Mouse (Mus musculus) urinary bladder, postnatal 36 days (tissue): ENCODE measurements around the gene Gmds.

Experiments
- DNase-seq, 2 experiments: peaks; one replicate each; pipeline ENCODE4 v3.0.0; 2022; ENCODE audit warnings: low spot score in 2 of 2, mixed read lengths in 1 of 2

The Gmds gene

GRCm38 (mm10) chr13:31956112-31956511, 382.4 kb downstream of the Gmds start:
- no peak for DNase-seq

DNA sequence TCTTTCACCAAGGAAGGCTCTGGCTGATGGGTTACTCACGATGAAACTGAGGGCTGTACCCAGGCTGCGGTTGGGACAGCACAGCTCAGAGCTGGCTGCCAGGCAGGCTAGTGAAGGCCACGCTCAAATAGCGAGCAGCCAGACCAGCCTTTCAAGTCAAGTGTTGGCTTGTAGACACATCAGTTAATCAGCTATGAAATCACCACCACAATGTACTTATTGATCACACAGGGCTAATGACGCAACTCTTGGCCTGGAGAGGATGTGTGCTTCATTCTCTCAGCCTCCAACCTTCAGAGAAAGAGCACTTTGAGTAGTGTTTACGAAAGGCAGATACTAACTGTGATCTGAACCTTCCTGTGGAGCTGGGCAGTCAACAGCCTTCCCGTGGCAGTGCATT, 383.4 kb downstream of the Gmds start:
- DNase-seq = peak; percentile 56 to 57

DNA sequence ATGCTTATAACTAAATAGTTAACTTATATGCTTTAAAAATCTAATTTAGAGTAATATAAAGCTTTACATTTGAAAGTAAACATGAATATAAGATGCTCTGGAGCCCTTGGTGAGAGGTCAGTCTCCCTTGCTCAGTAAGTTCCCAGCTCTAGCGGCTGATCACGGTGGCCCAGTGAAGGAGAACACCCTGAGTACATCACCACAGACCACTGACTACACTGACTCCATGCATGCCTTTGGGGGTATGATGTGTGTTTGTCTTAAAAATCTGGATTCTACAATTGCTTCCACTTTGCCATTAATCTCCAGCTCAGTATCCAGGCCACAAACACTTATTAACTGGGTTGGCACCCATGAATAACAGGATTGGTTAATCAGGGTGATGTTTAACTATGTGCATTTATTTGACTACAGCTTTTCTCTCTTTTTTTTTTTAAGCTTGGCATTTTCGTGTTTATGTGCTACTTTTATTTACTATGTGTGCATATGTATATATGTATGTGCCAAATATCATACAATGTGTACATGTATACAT, 393.8 kb downstream of the Gmds start:
- no peak for DNase-seq

- no peak for DNase-seq
These were observed 394.9 kb downstream of the Gmds start for GRCm38 (mm10) chr13:31943482-31944275.

DNA sequence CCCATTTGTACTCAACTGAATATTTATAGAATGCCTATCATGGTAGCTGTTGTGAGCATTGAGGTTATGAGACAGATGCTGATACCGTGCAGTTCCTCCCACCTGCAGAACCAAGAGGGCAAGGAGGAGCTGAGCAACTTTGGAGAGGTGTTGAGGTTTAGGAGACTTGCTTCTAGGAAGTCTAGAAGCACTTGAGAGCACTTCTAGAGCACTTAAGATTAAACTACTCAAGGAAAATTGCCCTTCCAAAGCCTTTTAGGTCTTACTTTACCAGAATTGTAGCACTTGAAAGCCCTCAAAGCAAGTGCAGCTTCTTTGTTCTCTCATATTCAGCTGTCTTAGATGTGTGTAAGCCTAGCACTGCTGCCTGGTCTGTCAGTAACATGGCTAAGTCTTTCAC, 409.2 kb downstream of the Gmds start:
- DNase-seq = no peak

DNA sequence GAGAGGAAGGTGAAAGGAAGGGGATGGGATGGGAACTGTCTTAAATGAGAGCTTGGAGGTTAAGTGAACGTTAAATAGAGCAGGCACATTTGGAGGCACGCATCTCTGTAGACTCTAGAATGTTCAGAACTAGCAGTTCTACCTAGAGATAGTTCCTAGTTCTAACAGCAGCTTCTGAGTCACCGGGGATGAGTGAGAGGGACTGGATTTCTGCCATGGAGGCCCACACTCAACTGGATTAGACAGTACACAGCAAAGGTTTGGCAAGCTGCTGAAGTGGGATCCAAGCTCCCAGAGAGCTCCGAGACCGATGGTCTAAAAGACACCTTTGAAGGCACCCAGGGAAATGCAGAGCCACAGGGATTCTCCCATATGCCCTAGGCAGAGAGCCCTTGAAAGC, 411.9 kb downstream of the Gmds start:
- no peak for DNase-seq

GRCm38 (mm10) chr13:31924506-31924905, 414.0 kb downstream of the Gmds start:
- no peak for DNase-seq

DNA sequence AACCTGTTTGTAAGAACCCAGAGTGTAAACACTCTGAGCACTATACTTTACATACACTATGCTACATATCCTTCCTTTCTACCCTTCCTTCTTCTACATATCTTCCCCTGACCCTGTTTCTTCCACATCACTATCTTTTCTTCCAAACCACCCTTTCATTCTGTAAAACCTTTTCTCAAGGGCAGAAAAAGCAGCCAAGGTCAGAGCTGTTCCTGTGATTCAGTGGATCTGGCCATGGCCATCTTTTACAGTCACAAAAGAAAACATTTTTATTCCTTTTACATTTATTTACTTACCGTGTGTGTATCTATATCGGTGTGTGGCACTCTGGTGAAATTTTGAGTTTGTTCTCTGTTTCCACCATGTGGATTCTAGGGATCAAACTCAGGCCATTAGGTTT, 418.8 kb downstream of the Gmds start:
- no peak for DNase-seq

GRCm38 (mm10) chr13:31917387-31917786, 421.2 kb downstream of the Gmds start:
- no peak for DNase-seq

DNA sequence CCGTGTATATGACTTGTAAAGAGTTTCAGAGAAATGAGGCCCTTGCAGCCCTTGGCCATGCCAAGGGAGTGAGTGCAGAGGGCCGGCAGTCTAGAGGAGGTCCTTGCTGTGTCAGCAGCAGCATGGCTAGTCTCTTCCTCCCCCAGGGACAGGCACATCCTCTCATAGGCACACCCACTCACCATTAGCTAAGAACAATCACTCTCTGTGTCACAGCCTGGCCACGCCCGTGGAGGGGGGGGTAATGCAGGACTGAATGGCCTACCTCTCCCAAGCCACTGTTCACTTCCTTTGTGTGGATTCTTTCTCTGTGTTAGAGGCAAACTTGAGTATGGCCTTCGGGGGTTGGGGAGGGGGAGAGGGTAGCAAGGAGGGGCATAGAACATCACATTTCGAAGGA, 422.8 kb downstream of the Gmds start:
- no peak for DNase-seq

GRCm38 (mm10) chr13:31914901-31915587, 423.5 kb downstream of the Gmds start:
- DNase-seq = no peak

DNA sequence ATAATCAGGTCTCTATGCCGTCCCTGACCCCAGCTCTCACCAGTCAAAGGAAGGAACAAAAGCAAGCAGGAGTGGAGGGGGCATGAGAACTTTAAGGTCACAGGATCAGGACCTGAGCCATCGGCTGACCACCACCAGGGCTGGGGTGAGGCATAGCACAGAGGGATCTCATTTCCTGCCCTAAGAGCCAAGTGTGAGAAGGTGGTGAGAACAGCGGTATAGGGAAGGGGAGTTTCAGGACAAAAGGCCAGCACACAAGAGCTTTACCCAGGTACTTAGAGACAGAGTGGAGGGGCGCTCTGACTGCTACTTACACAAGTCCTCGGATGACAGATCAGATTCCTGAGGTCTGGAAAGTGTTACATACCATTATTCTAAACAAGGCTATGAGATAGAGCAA, 426.6 kb downstream of the Gmds start:
- no peak for DNase-seq

DNA sequence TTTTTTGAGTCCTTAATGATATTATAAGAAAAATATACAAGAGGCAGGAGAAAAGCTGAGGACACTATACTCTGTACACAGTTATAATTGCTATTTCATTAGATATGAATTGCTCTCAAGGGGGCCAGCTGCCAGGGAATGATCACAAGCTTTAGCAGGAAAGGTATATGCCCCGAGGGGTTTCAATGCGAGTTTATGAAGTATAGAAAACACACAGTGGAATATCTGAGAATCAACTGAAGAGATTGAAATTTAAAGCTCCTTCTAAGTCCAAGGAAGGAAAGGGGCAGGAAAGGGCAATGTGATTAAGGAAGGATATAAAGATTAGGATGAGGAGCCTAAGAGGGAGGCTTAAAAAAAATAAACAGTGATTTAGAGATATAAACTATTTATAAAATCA, 427.2 kb downstream of the Gmds start:
- DNase-seq = no peak

GRCm38 (mm10) chr13:31909031-31909430, 429.5 kb downstream of the Gmds start:
- DNase-seq = no peak

GRCm38 (mm10) chr13:31906514-31906913, 432.0 kb downstream of the Gmds start:
- DNase-seq = no peak

DNA sequence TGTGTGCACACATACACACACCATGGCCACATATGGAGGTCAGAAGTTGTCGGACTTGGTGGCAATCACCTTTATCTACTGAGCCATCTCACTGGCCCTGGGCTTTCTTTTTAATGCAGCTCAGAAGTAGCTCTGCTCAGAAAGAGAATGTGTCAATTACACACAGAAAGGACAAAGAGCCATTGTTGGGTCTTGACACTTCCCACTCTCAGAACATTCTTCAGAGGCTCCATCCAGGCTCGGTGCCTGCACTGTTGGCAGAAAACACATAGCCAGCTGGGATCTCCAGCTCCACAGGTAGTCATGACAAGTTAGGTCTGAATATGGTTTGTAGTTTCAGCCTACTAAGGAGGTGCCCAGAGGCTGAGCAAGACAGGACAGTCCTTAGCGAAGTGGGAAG, 438.3 kb downstream of the Gmds start:
- DNase-seq = no peak

- no peak for DNase-seq
These were observed 439.1 kb downstream of the Gmds start for GRCm38 (mm10) chr13:31899392-31899791.

DNA sequence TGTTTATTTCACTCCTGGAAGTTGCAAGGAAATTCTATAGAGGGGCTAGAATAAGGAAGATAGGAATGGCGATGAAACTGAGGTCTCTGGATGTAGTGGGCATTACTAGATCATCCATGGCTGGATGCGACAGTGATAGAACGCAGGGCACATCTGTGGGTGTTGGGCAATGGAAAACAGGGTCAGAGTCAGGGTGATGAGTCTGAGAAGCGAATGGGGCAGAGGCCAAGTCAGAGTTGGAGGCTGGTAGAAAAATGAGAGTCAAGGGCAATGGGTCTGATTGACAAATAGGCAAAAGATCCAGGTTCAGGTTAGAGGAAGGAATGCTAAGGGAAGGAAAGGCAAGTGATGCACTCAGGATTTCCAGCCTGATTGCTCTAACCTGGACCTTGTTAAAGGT, 441.0 kb downstream of the Gmds start:
- DNase-seq = no peak

DNA sequence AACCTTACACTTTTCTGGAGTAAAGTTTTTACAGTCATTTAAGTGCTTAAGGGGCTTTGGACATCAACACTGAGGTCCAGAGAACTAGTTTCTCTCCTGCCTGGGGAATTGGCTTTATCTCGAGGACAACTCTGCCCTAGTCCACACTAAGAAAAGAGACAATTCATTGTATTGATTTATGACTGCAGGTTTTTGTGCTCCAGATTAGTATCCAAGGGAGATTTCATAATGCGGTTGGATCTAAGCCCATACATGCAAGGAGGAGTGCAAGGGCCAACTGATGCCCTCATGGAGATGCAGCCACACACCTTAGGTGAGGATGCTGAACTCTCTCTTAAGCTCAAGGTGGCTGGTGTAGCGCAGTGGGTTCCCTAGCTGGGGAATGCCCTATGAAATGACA, 444.0 kb downstream of the Gmds start:
- no peak for DNase-seq

GRCm38 (mm10) chr13:31892913-31893514, 445.5 kb downstream of the Gmds start:
- no peak for DNase-seq

- DNase-seq = no peak
These were observed 450.0 kb downstream of the Gmds start for GRCm38 (mm10) chr13:31888500-31888899.

DNA sequence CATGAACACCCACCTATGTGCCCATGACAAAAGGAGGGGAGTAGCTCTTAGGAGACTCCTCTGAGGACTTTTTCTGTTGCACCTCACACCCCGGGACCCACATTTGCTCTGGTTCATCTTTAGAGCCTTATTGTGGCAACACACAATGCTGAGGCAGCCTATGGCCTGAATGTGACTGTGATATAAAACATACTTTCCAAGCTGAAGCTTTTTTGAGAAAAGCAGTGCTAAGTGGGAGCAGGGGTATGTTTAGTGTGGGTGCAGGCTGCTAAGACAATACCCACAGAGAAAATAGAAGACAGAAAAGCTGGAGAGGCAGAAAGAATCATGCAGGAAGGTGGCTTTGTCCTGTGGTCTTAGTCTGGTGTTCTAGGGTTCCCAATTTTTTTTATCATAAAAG, 452.8 kb downstream of the Gmds start:
- DNase-seq = no peak
